Mouse (Mus musculus) heart, adult 18-20 months (tissue): ENCODE measurements at regions not wholly inside any gene's neighbourhood (a gene's known extent, or its start where the extent isn't known, plus 50 kb on each side); places are given as distances from the start of the nearest gene placed in this dataset.

Experiments
- DNase-seq, 2 experiments: peaks; one replicate each; pipeline ENCODE4 v3.0.0; 2021 to 2022; ENCODE audit warnings: mixed read lengths in 1 of 2

DNA sequence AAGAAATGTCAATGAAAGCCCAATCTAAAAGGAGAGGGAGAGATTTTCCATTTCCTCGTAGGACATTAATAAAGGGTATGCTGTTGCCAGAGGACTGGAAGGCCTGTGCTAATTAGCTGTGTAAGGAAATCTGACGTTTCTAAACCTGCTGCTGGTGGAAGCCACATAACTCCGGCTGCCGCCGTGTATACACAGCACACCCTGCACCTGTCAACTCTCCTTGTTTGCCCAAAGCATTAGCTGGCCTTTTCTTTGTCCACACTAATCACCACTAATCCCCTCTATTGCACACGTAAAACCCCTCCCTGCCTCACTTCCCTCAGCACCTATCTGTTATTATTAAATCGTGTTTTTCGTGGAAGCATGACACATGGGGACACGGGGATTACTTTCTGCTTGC, 108.7 kb downstream of the Gm10260 start:
- DNase-seq = no peak

DNA sequence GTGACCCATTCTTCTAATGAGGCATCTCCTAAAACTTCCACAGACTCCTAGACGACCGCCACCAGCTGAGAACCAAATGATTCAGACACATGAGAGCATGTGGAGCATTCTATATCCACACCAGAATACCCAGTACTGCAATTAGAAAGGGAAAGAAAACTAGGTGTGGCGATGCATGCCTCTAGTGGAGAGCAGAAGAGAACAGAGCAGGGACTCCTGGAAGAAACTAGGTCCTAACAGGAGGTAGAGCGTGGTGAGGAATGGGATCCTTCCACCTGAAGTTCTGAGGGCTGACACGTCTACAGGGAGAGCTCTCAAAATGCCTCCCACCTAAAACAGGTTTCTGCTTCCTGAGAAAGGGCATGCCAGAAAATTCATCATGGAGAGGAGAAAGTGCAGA, 109.3 kb downstream of the Gm10260 start:
- DNase-seq = no peak

DNA sequence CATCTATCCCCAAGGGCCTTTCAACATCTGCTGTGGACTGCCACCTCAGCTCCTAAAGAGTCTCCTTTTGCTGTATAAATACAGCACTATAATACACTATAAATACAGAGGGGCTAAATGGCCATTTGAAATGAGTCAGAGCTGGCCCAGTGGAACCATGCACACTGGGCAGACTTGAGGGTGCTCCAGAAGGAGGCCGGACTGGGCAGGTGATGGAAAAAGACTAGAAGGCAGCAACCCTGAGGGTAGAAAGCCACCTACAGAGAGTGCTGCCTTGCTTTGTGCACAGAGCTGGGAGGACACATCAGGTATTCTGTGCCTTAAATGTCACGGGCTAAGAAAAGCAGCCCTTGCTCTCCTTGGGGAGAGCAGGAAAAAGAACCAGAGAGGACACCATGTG, 110.2 kb downstream of the Gm10260 start:
- DNase-seq = no peak

DNA sequence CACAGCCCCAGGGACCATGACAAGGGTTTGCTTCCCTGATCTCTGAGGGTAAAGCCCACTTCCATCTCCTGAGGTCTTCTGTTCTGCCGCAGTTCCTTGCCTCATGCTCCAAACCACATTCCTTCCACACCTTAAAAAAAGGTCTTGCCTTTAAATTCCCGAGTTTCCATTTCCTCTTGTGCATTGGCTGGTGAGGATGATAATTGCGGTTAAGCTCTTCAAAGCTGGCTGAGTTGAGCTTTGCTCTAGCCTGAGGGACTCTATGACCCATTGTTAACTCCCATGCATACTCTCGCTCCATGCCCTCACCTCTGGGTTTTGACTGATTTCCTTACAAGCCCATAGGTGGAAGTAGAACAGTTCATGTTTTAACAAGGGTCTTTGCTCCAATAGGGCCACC, 112.9 kb downstream of the Gm10260 start:
- DNase-seq = no peak

DNA sequence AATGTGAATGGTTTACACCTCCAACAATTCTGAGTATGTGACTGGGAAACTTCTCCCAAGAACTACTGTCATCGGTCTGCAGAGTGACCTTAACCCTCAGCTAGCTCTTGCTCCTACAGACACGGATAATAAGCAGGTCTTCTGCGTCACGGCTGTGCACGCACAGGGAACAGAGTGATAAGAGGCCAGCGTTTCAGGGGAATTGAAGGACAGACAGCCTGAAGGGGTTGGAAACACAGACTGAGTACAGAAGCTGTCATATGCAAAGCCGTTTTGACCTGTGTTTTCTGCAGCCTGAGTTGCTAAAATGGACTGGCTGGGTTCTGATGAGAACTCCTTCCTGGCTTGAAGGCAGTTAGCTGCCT, 114.4 kb downstream of the Gm10260 start:
- DNase-seq = peak in 1 of 2 experiments; percentile 29

DNA sequence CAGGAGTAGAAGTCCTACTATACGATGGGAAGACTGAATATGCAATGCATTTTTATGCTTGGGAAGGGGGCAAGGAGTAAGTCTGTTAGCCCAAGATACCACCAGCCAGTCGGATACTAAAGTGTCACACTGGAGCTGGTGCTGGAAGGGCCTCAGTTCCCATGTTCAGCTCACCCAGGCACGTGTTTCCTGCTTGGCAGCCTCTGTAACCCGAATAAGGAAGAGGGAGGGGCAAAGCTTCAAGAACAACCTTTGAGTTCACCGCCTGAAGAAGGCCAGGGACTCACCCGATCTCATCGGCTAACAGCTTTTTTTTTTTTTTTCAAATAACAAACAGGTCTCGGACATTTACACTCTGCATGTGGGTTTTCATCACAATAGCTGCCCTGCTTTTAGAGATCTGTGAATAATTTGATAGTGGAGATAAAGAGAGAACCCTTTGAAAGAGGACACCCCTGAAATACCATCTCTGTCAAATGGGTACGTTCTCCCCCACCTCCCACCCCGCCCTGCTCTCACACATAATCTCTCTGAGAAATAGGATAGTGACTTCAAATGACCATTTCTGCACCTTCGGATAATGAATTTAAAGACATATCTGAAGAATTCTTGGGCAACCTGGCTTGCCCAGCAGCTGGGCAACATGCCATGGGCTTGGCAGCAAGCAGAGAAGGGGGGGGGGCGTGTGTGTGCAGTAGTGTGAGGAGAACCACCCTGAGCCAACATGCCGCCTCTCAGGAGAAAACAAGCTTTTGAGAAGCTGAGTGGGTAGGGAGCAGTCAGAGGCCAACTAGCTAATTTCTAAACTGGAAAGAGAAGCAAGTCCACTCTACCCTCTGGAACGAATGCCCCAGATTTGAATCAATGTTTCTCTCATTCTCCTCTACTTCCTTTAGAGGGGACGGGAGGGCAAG, 115.1 kb downstream of the Gm10260 start:
- DNase-seq = peak; percentile 45 to 73

DNA sequence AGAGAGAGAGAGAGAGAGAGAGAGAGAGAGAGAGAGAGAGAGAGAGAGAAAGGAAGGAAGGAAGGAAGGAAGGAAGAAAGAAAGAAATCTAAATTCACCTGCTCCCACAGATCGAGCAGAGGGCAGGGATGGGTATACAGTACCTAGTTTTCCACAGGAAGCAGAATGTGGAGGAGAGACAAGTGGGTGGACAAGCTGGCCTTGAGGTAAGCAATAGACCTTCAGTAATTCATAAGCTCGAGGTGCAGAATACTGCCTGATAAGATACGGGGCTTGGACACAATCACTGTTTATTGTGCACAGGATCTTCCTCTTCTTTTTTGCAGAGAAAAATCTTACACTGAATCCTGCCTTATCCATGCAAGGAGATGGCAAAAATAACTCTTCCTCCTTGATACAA, 120.2 kb downstream of the Gm10260 start:
- no peak for DNase-seq

DNA sequence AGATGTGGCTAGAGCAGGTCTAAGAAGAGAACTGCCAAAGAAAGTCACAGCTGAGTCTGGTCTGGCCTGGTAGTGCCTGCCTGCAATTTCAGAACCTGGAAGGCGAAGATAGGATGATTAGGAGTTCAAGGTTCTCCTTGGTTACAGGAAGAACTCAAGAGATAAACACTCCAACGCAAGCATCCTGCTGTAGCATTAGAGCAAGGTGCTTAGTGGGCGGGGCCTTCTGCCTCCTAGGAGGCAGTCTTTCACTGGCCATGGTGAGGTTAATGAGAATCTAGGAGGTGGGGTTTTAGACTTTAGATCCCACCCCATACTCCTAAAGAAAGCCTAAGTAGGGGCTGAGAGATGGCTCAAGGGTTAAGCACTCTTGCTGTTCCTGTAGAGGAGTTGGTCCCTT, 120.8 kb downstream of the Gm10260 start:
- DNase-seq = no peak

DNA sequence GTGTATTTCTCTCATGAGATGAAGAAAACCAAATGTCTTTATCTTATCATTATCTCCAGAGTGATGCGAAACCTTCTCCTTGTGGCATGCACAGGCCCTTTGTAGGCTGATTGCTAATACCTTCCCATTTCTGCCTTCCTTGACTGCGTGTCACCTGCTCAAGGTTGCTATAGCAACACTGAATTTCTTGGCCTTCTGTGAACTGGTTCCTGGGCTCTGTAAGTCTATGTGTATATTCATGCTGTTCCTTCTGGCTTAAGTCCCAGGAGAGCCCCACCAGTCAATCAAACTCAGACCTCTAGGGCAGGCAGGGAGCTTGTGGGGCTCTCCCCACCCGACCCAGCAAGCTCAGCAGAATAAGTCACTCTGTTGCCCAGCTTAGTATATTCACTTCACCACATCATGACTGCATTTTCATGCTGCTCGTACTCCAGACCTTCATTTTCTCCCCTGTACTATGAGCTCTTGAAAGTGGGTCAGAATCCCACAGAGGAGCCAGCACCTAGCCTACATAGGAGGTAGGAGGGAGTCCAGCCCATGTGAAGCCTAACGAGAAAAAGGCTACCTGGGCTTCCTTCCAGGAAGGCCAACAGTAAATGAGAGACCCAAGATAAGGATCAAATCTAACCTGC, 121.9 kb downstream of the Gm10260 start:
- no peak for DNase-seq

DNA sequence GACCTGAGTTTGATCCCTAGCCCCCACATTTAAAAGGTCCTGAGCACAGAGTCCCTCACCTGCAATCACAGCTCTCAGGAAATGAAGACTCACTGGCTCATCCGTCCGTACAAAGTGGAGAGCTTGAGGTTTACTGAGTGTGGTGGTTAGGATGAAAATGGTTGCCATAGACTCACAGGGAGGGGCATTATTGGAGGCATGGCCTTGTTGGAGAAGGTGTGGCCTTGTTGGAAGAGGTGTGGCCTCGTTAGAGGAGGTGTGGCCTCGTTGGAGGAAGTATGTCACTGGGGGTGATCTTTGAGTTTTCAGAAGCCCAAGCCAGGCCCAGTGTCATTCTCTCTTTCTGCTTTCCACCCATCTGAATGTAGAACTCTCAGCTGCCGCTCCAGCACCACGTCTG, 122.9 kb downstream of the Gm10260 start:
- no peak for DNase-seq

DNA sequence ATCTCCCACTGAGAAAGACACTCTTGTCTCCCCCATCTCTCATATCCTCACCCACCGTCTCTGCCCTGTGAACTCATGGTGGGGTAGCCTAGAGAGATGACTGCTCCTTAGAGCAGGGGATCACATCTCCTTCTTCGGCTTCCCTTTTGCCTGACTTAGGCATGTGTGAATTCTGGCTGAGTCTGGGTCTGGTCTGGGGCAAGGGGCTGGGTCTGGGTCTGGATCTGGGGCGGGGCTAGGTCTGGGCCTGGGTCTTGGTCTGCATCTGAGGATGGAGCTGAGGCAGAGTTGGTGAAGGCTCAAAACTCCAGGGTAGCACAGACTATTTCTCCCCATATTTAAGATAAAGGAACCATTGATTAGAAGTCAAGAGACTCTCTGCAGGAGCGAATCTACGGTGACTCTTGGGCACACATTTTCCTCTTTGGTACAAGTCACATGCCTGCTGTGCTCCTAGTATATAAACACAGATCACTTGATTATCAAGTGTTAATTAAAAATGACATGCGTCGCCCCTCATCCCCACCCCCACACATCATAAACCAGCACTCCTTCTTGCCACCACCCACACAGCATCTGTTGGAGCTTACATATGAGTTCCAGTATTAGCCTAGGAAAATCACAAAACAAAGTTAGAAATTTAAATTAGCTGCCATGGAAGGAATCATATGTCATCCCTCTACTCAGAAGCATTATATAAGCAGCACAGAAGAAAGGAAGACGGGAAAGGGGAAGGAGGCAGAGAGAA, 126.2 kb downstream of the Gm10260 start:
- no peak for DNase-seq

DNA sequence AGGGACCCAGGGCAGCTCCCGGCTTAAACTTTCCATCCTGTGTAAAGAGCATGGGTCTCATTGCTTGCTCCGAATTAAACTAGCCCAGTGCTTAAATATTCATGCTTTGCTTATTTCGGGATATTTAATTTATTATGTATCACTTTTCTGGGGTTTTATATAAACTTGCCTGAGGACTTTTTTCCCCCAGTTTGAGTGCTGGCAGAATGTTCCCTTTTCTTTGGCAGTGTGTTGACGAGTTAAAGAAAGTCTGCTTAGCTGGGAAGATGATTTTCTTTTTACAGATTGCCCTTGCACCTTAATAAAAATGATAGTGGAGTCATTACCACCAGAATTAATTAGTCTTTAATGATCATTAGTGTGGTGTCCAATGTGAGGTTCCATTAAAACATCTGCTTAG, 126.9 kb downstream of the Gm10260 start:
- no peak for DNase-seq

DNA sequence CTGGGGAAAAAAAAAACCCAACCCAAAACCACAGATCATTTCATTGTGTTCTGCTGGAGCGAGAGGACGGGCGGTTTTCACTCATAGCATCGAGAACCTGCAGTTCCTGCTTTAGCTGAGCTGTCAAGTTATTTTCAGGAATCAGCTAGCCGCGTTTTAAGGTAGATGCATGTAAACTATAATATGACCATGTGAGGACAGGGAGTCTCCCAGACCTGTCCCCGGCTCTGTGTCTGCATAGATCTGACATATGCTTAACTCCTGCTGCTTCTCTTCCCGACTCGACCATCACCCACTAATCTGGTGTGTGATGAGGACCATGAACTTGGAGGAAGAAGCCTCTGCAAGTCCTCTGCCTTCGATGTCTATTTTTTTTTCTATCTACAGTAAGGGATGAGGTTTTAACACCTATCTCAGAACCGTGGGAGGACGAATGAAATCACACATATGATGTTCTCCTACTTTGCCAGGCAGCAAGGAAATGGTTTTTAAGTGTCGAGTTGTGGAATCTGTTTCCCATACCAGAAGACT, 128.5 kb downstream of the Gm10260 start:
- DNase-seq = peak in 1 of 2 experiments; percentile 21

DNA sequence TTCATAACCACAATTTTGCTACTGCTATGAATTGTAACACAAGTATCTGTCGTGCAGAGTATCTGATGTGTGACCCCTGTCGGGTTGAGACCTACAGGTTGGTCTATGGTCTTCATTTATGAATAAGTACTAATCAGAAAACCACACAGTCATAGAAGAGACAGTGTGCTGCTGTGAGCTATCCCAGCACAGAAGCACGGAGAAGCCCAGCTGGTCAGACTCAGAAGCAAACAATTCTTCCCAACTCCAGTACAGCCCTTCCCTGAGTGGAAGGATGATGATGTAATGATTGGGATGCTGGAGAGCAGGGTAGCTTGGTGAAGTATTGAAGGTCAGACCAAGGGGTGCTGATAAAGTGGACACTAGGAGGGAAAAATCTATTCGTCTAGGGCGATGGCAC, 129.5 kb downstream of the Gm10260 start:
- DNase-seq = peak in 1 of 2 experiments; percentile 22

DNA sequence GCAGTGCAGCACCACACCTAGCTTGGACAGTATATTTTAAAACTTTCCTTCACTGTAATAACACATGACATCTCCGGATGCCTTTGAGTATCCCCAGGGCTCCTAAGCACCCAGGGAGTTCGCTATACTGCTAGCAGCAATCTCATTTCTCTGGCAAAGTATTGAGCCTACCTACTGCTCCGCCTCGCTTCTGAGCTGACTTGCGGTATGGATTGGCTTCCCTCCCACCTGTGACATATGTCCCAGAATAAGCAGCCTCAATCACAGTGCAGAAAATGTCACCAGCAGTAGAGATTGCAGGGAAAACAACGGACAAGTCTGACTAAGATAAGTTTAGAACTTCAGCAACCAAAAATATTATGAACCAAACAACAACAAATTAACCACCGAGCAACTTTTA, 131.8 kb downstream of the Gm10260 start:
- DNase-seq = no peak

DNA sequence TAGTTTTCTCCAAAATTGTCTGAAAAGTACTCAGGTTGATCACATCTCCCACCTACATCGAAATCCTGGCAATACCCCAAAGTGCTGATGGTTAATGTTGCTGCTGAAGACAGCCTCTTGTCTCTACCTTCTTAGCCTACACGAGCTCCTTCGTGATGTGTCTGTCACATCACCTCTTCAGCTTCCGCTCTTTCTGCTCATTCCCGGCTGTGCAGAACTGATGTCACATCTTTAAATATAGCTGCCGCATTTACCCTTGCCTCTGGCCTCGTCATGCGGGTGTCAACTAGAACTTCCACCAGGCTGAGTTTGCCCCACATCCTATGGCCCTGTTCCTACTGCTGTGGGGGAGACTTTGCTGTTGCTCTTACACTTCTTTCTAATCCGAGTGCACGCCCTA, 133.2 kb downstream of the Gm10260 start:
- peak in 1 of 2 experiments; percentile 31 for DNase-seq

DNA sequence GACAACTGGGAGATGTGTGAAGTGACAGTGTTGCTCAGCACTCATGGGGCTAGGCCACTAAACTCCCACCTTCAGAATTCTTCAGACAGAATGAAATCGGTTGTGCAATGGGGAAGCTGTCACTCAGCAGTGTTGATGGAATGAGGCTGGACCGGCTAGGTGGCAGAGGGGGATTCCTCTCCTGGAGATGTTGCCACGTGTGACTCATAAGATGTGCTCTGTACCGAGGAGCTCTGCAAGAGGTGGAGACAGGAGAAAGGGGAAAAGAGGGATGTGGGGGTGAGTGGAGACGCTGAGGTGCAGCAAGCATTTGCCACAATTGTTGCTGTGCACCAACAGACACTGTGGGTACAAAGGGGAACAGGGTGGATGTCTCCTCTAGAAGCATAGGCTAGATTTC, 133.6 kb downstream of the Gm10260 start:
- DNase-seq = no peak

DNA sequence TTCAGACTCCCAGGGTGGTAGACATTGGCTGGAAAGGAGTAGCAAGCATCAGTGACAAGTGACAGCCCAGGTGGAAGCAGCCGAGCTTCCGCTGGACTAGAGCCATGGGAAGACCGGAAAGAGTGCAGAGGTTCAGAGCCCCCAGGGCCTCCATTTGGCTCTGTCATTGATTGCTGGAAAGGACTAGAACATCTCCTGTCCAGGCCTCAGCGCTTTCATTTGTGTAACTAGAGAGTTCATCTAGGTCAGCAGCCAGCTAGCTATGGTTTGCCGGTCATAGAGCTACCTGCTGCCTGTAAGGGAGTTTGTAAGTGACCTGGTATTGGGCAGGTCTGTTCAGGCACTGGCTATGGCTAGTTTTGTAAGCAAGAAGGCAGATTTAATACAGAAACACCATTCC, 134.3 kb downstream of the Gm10260 start:
- peak in 1 of 2 experiments; percentile 17 for DNase-seq

DNA sequence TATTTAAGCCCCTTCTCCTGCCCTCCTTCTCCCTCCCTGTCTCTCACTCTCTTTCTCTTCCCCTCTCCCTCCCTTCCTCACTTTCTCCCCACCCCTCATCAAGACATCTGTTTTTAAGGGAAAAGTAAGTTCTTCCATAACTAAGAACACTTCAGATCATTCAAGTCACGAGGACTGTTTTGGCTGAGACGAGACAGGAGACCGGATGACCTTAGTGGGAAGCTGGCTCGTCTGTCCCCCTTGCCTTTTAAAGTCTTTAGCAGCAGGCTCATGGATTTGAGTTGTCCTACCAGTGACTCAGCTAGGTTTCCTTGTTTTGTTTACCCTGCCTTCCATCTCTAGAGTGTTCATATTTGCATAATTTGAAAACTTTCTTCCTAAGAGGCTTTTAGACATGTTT, 135.0 kb downstream of the Gm10260 start:
- peak in 1 of 2 experiments; percentile 27 for DNase-seq

DNA sequence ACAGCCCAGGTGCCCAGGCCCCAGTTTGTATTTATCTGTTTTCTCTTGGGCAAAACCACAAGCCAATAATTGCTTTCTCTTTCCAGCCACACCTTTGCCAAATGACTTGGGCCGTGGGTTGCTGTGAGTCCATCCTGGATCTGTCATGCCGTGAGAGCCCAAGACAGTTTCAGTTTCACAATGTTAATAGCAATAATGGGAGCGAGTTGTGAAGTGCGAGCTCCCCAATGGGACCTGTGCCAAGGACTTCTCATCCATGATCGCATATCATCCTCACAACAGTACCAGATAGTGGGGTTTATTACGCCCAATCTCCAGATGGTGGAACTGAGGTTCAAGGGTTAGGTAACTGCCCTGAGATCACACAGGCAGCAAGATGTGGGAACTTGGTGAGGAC, 142.2 kb downstream of the Gm10260 start:
- peak; percentile 23 to 36 for DNase-seq

DNA sequence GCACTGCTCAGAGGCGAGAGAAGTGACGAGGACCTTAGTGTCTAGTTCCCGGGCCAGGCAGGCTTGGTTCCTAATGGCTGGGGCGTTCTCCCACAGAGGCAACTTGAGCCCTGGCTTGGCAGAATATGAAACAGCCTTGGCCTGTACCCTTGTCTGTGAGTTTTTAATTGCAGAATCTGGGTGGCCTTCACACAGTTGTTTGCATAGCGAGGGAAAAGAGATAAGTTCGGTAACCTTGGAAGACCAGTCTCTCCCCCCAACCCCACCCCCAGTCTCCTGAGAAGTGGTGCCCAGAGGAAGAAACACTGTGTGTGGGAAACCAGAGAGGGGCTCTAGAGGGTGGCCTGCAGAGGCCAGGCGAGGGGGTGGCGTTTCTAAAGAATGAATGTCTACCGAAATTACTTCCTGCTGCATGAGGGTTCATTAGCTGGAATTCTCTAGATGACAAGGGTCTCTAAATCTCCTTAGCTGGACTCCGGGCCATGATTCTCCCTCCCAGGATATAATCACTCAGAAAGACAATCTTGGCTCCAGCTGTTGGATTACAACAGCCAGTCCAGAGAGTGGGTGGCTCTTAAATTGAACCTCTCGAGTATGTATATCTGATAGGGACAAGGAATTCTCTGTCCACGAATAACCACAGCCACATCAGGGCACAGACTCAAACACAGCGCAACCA, 142.8 kb downstream of the Gm10260 start:
- peak in 1 of 2 experiments; percentile 31 for DNase-seq

DNA sequence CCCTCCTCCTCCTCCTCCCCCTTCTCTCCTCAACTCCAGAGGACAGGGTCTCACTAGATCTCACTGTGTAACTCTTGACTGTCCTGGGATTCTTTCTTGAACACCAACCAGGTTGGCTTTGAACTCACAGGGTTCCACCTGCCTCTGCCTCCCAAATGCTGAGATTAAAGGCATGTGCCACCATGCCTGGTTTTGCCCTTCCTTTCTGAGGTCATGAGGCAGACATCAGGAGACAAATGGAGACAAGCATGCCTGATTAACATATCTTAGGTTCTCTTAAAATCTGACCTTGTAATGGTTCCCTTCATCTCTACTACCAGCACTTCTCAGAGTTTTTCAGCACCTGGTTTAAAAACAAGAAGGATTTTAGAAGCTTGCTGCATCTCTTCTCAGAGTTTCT, 143.5 kb downstream of the Gm10260 start:
- DNase-seq = no peak
